Mouse (Mus musculus): ENCODE data around the gene C2cd2l.
"Not testable (repeated sequence)": the region's sequence is repeated elsewhere in the genome, so short reads cannot be mapped to it uniquely, and the experiment has no call there.

Gene C2cd2l

DNA sequence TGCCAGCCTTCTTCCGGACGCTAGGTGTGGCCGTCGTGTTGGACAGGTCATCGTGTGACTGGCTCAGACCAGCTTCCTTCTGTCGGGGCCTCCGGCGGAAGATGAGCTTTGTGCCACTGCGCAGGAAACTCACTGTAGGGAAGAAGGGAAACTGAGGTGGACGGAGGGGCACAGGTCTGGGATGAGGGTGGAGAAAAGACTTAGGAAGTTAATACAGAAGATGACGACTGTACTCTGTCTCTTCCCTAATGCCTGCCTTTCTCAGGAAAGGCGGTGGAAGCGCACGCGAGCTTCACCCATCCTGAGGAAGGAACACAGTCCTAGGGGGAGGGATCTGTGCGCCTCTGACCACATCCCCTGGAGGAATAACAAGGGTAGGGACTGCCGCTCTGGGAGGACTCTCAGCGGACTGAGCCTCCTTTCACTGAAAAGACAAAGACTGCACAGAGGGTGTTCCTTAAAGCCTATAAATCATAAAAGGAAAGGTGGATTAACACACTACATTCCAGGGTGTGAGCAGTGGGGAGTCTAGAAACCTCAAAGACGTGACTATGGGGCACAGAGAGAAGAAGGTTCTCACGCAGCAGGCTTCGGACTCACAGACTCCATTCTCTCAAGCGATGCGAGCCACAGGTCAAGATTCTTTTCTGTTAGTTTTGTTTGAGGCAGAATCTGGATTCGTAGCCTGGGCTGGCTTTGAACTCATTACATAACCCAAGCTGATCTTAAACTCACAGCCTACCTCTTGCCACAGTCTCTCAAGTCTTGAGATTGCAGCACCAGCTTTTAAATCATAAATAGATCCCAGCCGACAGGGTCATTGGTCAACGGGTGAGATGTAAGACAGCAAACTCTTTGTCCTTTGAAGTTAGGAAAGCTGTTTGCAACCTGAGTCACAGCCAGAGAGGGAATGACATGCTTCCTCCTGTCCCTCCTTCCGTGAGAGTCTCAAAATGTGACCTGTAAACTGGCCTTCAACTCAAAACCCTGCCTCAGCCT is 8.7 kb downstream of the C2cd2l start:
- no peak for DNase-seq

DNA sequence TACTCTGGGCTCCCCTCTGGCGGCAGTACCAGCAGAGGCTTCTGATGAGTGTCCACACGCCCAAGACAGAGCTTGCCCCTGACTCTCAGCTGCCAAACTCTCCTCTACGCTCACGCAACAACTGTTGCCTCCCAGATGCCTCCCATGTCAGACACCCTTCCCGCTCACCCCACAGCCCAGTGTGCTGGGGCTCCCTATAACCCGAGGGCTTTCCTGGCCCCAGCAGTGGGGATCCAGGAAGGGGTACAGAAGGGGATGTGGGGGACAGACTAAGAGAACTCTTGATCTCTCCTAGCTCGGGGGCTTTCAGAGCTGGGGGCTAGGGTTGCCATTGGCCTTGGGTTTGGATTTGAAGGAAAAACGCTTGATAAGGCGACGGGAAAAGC is 9.3 kb downstream of the C2cd2l start:
- no peak for DNase-seq

DNA sequence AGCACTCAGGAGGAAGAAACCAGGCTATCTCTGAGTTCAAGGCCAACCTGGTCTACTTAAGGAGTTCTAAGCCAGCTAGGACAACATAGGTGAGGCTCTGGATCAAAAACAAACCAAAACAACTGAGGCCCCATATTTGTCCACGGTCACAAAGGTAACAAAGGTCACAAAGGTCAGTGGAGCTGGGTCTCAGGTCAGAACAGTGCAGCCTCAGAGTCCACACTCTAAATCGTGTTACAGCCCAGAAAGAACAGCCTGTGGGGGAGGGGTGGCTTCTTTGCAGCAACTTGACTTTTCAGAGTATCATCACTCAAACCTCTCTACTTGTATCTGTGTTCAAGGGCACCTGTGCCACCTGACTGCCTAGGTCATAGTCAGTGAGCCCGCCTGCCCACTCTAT is 10.3 kb downstream of the C2cd2l start:
- DNase-seq = no peak

DNA sequence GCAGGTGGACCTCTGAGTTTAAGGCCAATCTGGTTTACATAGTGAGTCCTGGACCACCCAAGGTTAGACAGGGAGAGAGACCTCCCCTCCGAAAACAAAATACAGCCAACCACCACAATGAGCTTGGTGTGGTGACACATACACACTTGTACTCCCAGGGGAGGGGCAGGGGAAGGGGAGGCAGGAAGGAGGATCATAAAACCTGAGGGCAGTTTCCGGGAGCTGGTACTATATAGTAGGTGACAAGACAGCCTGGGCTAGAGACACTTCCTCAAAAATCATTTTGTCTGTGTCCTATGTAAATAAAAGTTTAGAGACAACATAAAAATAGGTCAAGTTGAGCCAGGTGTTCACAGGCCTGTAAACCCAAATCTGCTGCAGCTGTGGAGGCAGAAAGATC is 12.8 kb downstream of the C2cd2l start:
- peak; percentile 43 for DNase-seq

DNA sequence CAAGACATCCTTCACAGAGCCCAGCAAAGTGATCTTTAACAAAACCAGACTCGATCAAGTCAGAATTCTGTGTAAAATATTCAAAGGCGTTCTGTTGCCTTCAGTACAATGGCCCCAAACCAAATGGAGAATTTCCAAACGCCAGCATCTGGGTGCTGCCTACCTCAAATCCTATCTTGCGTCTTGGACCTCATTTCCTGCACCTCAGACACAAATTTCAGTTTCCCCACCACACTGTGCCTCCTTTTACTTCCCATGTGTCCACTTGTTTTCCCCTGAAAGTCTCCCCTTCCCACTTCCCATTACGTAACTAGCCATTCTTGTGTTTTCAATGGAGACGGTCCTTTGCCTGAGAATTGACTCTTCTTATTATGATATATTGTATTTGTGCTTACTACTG is 13.6 kb downstream of the C2cd2l start:
- DNase-seq = peak; percentile 45

DNA sequence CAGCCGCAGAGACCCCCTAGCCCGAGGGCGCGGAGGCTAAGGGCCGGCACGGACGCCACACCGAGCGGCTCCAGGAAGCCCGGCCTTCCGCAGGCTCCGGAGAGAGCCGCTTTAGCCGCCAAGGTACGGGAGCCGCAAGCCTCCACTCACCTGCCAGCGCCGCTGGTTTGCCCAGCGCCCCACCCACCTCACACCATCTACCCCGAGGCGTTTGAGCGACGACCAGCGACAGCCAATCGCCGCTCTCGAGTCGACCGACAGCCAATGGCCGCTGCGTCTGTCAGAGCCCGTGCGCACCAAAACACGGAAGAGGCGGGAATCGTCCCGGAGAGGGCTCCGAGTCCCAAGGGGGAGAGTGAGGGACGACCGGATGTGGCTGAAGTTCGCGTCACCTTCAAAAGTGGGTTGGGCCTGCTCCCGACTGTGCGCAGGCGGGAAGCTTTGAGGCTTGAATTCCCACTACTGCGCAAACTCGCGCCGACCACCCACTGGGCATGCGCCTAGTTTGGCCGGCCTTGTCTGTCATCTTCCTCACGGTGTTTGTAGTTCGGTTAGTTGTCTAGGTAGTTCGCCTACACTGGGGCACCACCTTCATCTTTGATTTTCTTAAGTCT is 14.5 kb downstream of the C2cd2l start, which contains the start of gene Hinfp:
Hinfp (minus strand) TSS at position 206 of the 614 bp plus-strand sequence.
- DNase-seq = peak; percentile 99

DNA sequence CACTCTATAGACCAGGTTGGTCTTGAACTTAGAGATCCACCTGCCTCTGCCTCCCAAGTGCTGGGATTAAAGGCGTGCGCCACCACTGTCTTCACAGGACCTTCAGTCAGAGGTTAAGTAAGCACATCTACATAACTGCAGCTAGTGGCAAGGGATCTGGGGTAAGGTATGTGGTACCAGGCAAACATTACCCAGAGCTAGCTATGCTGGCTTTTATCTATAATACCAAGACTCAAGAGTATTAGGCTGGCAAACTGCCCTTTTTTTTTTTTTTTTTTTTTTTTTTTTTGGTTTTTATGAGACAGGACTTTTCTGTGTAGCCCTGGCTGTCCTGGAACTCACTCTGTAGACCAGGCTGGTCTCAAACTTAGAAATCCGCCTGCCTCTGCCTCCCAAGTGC is 20.1 kb downstream of the C2cd2l start:
- not testable (repeated sequence) for DNase-seq

DNA sequence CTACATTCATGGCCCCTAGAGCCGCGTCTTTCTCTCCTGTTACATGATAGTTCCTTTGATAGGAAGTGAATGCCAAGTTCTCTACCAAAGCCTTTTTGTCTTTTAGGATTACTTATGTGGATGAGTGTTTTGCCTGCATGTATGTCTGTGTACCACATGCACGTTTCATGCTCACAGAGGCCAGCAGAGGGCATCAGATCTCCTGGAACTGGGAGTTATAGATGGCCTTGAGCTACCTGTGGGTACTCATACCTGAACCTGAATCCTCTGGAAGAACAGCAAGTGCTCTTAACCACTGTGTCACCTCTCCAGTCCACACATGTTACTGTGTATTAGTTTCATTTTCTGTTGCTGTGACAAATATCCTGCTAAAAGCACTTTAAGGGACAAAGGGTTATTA is 27.6 kb downstream of the C2cd2l start:
- no peak for DNase-seq

DNA sequence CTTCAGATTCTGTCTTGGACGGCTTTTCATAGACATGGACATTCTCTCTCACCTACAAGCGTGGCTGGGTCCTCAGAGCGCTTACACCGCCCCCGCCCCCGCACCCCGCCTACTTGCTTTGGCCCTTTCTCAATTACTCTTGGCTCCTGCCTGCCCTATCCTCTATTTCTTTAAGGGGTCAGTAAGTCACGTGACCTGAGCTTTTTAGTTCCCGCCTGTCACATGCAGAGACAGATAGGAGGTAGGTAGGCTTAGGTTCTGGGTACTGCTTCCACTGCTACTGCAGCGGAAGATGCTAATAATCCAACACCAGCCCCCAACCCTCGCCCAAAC is 31.2 kb downstream of the C2cd2l start:
- no peak for DNase-seq

DNA sequence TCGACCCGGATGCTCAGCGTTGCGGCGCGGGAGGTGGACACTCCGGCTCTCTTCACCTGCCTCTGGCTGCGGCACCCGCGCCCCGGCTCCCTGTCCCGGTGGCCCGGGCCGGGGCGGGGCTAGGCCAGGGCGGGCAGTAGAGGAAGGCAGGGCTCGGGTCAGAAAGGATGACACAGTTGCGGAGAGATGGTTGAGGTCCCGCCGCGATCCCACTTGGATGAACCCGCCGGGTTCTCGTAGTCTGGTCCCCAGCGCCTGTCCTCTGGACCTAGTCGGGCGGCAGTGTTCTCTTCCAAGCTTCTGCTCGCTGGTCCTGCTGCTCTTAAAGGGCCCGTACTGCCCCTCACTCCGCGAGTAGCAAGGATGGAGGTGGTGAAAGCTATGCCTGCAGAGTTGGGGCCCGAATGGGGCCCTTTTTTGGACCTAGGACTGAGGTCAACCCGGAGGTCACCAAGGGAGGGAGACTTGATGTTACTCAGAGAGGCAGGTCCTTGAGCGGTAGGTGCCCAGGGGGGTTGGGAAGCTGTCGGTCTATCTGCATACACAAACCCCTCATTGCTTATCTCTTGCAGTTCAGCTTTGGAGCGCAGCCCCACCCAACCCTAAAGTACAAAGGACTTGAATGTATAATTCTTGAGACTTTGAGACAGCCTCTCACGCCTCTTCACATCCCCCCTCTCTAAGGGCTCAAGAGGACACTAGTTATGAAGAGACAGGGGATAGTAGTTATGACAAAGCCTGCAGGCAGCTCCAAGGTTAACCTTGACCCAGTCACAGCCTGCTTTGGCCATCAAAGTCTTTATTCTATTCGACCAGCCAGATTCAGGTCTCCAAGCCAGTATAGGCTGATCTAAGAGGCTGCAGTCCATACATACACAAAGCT is 31.8 kb downstream of the C2cd2l start, which contains the start of gene Abcg4:
Abcg4 (minus strand) TSS at position 540 of the 883 bp plus-strand sequence.
- DNase-seq = peak; percentile 73

DNA sequence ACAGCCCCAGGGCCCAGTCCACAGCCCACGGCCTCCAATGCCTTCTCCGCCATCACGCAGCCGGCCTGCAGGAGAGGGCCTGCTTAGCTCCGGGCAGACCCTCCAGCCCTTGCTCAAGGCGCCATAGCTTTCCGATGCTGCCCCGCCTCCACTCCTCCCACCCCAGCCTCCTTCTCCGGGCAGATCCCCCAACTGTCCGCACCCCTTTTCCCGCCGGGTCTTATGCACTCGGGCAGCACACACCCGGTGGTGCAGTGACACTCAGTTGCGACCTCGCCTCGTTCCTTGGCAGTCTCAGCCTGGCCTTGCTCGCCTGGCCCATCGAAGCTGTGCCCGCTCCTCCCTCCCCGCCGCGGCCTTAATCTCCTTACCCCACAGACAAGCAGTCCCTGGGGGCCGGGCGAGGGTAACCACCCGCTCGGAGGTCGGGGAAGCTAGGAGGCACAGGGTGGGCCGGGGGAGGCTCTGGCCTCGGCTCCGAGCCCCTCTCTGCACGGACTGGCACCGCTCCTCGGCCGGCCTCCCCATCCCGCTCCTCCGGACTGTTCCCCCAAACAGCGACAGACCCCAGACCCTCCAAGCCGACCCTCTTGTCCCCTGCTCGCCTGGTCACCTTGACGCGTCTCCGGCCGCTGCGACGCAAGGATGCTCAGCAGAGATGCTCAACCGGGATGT is 32.5 kb downstream of the C2cd2l start:
- peak; percentile 63 for DNase-seq

DNA sequence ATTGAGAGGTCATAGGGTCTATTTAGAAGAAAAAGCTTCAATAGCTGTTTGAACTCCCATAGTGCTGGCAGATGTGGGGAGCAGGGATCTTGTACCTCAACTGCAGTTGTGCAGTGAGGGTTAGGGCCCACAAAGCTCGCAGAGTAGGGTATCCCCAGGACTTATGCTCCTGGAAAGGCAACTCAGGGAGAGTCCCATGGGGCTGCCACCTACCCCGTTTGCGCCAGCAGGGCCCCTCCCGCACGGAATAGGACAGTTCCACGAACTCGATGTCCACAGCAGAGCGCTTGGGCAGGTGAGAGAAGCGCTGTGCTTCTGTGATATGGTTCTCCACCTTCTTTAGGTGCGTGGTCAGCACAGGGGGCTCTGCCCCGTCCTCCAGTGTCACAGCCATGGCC is 33.1 kb downstream of the C2cd2l start:
- no peak for DNase-seq

DNA sequence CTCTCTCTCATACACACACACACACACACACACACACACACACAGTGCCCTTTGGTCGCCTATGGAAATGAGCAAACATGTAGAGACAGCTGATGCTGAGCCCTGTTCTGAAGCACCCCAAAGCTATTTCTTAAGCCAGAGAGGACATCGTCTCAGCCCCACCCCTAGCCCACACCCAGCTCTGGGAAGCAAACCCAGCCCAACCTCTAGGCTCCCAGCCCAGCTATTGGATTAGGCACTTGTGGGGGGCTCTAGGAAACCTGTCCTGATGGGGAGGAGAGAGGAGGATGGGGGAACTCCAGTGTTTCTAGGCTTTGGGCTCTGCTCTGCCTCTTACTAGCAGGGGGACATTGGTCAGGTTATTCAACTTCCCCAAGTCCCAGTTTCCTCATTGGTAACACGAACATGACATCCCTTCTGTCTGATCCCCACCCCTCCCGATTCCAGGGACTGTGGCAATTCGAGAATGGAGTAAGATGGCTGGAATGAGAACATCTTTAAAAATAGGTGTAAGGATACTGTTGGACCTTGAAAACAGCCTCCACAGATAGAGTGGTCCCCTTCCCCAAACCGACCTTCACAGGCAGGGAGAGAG is 33.7 kb downstream of the C2cd2l start:
- DNase-seq = no peak

DNA sequence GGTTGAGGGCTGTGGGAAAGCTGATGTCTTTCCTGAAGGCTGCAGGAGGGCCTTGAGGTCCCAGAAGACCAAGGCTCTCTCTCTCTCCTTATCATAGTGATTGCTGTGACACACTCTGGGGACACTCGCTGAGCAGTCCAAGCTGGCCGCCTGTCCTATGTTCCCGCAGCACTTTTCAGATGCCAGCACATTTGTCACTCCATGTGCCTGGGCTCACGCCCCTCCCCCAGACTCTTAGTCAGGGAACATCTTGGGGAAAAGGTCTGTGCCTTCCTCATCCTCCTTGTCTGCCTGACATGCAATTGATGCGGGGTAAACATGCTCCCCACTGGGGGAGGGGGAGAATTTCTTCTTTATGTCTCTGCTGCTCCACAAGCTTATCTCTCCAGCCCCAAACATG is 36.9 kb downstream of the C2cd2l start:
- no peak for DNase-seq

DNA sequence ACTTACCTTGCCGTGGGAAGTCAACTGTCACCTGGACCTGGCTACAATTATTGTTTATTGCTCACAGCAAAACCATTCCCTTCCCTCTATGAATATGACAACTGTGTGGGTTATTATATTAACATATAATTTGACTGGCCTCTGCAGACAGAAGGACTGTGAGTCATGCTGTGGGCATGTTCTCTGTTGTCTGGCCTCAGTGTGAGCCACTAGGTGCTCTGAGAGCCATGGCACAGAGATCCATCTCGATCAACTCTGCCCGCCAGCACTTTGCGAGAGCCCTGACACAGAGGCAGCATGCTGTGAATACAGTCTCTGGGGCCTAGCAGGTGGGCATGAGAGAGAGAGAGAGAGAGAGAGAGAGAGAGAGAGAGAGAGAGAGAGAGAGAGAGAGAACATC is 50.1 kb downstream of the C2cd2l start:
- DNase-seq = no peak

DNA sequence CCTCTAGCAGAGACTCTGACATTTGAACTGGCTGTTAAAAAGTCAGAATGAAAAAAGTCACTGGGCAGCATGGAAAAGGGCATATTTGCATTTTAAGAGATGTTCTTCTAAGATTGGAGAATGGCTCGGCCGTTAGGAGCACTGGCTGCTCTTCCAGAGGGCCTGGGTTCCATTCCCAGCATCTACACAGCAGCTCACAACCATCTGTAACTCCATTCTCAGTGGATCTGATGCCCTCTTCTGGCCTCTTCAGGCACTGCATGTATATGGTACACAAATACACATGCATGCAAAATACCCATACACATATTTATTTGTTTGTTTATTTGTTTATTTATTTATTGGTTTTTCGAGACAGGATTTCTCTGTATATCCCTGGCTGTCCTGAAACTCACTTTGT is 51.0 kb downstream of the C2cd2l start:
- no peak for DNase-seq

DNA sequence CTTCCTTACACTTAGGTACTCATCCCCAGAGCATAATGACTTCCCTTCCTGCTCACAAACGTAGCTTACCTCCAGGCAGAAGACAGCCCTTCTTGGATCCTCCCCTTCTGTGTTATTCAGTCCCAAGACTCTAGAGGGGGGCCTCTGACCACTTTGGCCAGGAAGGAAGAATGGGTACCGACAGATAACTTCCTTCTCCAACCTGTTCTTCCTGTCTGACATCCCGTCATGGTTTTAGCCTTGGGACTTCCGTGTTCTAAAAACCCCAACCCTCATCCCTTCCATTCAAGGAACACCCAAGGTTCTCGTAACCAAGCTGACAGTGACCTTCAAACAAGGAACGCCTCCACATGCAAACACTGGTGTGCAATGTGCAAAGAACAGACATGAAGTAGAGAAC is 51.7 kb downstream of the C2cd2l start, which contains the start of gene Nlrx1:
Nlrx1 (minus strand) TSS at position 168 of the 400 bp plus-strand sequence.
- no peak for DNase-seq

DNA sequence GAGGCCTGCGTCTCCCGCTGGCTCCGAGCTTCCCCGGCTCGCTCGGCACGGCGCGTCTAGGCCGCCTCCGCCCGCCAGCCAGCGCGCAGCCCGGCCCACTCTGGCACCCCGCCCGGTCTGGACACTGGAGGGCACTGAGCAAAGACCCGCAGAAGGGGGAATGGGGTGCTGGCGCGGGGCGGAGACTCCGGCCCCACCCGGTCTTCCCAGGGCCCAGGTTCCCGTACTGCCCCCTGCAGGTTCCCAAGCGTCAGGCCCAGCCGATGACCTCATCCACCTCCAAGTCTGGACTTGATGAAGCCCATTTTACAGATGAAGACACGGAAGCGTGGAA is 52.1 kb downstream of the C2cd2l start:
- peak; percentile 88 for DNase-seq

DNA sequence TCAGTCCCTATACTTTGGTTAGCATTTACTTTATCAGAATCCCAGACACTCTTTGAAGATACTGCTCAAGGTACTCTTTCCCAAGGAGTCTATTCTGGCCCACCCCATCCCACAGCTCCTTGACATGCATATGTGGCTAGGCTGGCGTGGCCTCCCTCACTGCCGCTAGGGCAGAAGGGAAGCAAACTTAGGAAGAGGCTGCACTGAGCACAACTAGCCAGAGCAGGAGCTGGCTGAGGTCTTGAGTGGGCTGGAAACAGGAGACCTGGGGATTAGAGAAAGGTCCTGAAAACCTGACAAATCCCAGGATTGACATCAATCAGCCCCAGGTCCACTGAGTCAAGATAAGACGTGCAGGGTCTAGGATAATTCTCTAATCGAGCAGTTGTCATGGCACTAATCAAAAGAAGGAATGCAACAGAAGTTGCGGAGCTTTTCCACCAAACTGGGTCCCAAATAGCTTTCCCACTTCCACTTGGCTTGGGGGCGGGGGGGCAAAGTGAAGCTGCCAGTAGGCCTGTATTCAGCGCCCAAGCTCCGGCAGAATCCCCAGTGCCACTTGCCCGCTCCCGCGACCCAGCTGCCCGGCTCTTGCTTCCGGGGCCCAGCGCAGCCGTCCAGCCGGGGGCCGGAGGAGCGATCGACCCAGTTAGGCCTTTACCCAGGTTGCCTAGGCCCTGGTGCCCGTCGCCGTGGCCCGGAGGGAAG is 52.6 kb downstream of the C2cd2l start:
- no peak for DNase-seq

DNA sequence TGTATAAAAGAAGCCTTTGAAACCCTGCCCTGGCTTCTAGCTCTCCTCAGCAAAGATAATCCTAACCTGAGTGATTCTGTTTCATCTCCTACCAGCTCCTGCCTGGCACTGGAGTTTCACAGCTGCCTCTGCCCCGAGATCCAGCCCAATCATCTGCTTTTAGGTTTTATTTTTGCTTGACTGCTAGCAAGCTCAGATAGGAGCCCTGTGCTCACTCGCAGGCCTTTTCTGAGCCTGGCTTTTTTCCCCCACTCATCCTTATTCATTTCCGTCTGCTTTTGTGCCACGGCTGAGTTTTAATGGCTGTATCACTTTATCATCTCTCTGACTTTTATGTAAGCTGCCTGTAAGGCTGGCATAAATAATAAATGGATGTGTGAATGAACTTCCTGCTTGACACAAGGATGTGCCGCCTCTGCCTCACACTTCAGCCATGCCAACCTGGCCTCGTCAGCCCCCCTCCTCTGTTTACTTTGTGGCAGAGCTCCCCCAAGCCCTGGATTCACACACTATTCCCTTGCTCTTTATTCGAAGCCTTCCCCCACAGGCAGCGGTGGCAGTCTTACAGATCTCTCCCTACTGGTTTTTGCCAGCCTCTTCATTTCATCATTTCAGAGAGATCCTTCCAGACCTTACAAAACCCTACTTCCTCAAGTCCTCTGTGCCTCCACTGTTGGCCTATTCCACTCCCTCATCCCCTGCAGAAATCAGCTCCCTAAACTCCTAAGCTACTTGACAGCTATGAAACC is 53.4 kb downstream of the C2cd2l start:
- no peak for DNase-seq

DNA sequence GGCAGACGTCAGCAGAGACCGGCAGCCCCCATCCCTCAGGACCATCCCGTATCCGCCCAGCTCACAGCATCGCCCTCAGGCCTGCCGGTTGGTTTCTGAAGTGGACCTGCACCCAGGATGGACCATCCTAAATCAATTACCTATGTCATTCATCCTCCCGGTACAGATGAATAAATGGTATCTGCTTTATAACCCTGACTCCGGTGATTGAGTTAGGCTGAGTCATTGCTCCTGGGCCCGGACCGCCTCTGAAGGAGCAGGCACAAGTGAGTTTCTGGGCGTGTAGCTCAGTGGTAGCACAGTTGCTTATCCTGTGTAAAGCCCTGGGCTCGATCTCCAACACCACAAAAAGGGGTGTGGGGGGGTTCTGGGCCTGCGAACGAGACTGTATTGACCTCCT is 58.7 kb downstream of the C2cd2l start:
- no peak for DNase-seq

Data from cerebellum, adult 9-11 months (tissue).